Mouse (Mus musculus) CH12.LX (cell line): ENCODE measurements around the gene Cep41. TPM values are rescaled to one million over a fixed set of nuclear protein-coding genes. Genes with fewer than 3 reads are reported as not detected.

ENCODE experiments used
- DNase-seq: peaks from one replicate; pipeline ENCODE4 v3.0.0-alpha.2; 2013; ENCODE audit errors: extremely low read depth
- H3K27ac ChIP-seq: 2 replicates; pipeline ENCODE4 v1.5.1; 2012; ENCODE audit warnings: low read depth, mild to moderate bottlenecking, control low read depth, moderate library complexity; ENCODE audit not compliant: insufficient read depth
- H3K27me3 ChIP-seq: replicated peaks from 2 replicates; pipeline ENCODE3; 2012; ENCODE audit warnings: inconsistent platforms
- H3K36me3 ChIP-seq, 2 experiments: replicated peaks in 1 of 2; 2 replicates each; pipeline versions ENCODE3 to v1.6.1; 2012; ENCODE audit warnings: inconsistent platforms in 1 of 2, low read length in 1 of 2, mild to moderate bottlenecking in 1 of 2, mixed read lengths in 1 of 2, moderate library complexity in 1 of 2; ENCODE audit not compliant: control insufficient read depth in 1 of 2, insufficient read depth in 1 of 2
- H3K4me1 ChIP-seq, 2 experiments: 2 replicates each; pipeline ENCODE4 v1.6.1; 2012; ENCODE audit warnings: inconsistent platforms in 1 of 2, moderate library complexity in 1 of 2; ENCODE audit not compliant: insufficient read depth in 2 of 2, control insufficient read depth in 1 of 2
- H3K4me2 ChIP-seq: 2 replicates; pipeline ENCODE4 v1.6.1; 2012; ENCODE audit warnings: low read depth, mild to moderate bottlenecking, control low read depth; ENCODE audit not compliant: poor library complexity, insufficient read depth, severe bottlenecking
- H3K4me3 ChIP-seq, 3 experiments: fragments of 150-350 bp in 1 of 3; sonication (generic) in 1 of 3; replicated peaks in 1 of 3; 2 replicates each; pipeline versions ENCODE3 to v1.5.1; 2011 to 2012; ENCODE audit warnings: low read depth in 2 of 3, low read length in 2 of 3, mild to moderate bottlenecking in 2 of 3, moderate library complexity in 2 of 3, control low read depth in 1 of 3, improper control_type of control experiment in 1 of 3, inconsistent platforms in 1 of 3, mixed read lengths in 1 of 3; ENCODE audit not compliant: poor library complexity in 1 of 3
- H3K79me2 ChIP-seq: replicated peaks from 2 replicates; pipeline ENCODE4 v1.6.1; 2012; ENCODE audit warnings: mild to moderate bottlenecking, moderate library complexity; ENCODE audit not compliant: control insufficient read depth, poor library complexity, insufficient read depth, severe bottlenecking; ENCODE audit errors: extremely low read depth
- H3K9ac ChIP-seq: 2 replicates; pipeline ENCODE4 v1.6.1; 2012; ENCODE audit warnings: low read depth, mild to moderate bottlenecking, control low read depth, moderate library complexity; ENCODE audit not compliant: insufficient read depth
- H3K9me3 ChIP-seq: replicated peaks from 2 replicates; pipeline ENCODE3; 2012; ENCODE audit warnings: low read length, inconsistent platforms, mixed read lengths
- BHLHE40 ChIP-seq: IDR thresholded peaks from 2 replicates; pipeline ENCODE4 v1.6.1; 2011; ENCODE audit warnings: mild to moderate bottlenecking, low read depth, low read length, improper control_type of control experiment
- CHD1 ChIP-seq: IDR thresholded peaks from 2 replicates; pipeline ENCODE4 v1.6.1; 2012; ENCODE audit warnings: low read depth, low read length, improper control_type of control experiment, inconsistent platforms
- CHD2 ChIP-seq: IDR thresholded peaks from 2 replicates; pipeline ENCODE4 v1.6.1; 2011; ENCODE audit warnings: low read length, improper control_type of control experiment
- E2F4 ChIP-seq: IDR thresholded peaks from 2 replicates; pipeline ENCODE4 v1.6.1; 2011; ENCODE audit warnings: low read depth, low read length, improper control_type of control experiment; ENCODE audit not compliant: insufficient replicate concordance
- EP300 ChIP-seq: IDR thresholded peaks from 2 replicates; pipeline ENCODE4 v1.6.1; 2011; ENCODE audit warnings: low read length, improper control_type of control experiment
- GABPA ChIP-seq: IDR thresholded peaks from 2 replicates; pipeline ENCODE4 v1.6.1; 2012; ENCODE audit warnings: low read depth, low read length, improper control_type of control experiment, inconsistent platforms; ENCODE audit not compliant: insufficient replicate concordance
- HCFC1 ChIP-seq: IDR thresholded peaks from 2 replicates; pipeline ENCODE4 v1.6.1; 2012; ENCODE audit warnings: low read depth, mild to moderate bottlenecking, inconsistent platforms, low read length, improper control_type of control experiment
- JUND ChIP-seq: conservative IDR thresholded peaks from 2 replicates; pipeline ENCODE4 v1.6.1; 2011; ENCODE audit warnings: low read depth, low read length, improper control_type of control experiment
- MAX ChIP-seq: IDR thresholded peaks from 2 replicates; pipeline ENCODE4 v1.6.1; 2011; ENCODE audit warnings: low read length, improper control_type of control experiment
- MEF2A ChIP-seq: IDR thresholded peaks from 2 replicates; pipeline ENCODE4 v1.6.1; 2014; ENCODE audit warnings: low read depth, mild to moderate bottlenecking, inconsistent platforms, low read length, improper control_type of control experiment, borderline replicate concordance
- MXI1 ChIP-seq: IDR thresholded peaks from 2 replicates; pipeline ENCODE4 v1.6.1; 2011; ENCODE audit warnings: mild to moderate bottlenecking, low read depth, low read length, improper control_type of control experiment
- MYC ChIP-seq: IDR thresholded peaks from 2 replicates; pipeline ENCODE4 v1.6.1; 2011; ENCODE audit warnings: low read depth, mild to moderate bottlenecking, improper control_type of control experiment, low read length
- NRF1 ChIP-seq: IDR thresholded peaks from 2 replicates; pipeline ENCODE4 v1.6.1; 2014; ENCODE audit warnings: low read depth, mild to moderate bottlenecking, inconsistent platforms, low read length, improper control_type of control experiment, moderate library complexity
- PAX5 ChIP-seq: IDR thresholded peaks from 2 replicates; pipeline ENCODE4 v1.6.1; 2012; ENCODE audit warnings: low read length, inconsistent platforms, mixed read lengths
- TBP ChIP-seq: conservative IDR thresholded peaks from 2 replicates; pipeline ENCODE4 v1.6.1; 2011; ENCODE audit warnings: low read depth, low read length, improper control_type of control experiment
- UBTF ChIP-seq: IDR thresholded peaks from 2 replicates; pipeline ENCODE4 v1.6.1; 2012; ENCODE audit warnings: low read depth, mild to moderate bottlenecking, inconsistent platforms, low read length, improper control_type of control experiment, moderate library complexity
- USF1 ChIP-seq: IDR thresholded peaks from 2 replicates; pipeline ENCODE4 v1.6.1; 2014; ENCODE audit warnings: low read depth, mild to moderate bottlenecking, inconsistent platforms, low read length, improper control_type of control experiment
- ZC3H11A ChIP-seq: IDR thresholded peaks from 2 replicates; pipeline ENCODE4 v1.6.1; 2012; ENCODE audit warnings: low read depth, mild to moderate bottlenecking, inconsistent platforms, low read length, improper control_type of control experiment
- ZKSCAN1 ChIP-seq: IDR thresholded peaks from 2 replicates; pipeline ENCODE4 v1.6.1; 2012; ENCODE audit warnings: low read depth, inconsistent platforms, low read length, improper control_type of control experiment, borderline replicate concordance
- ZMIZ1 ChIP-seq: IDR thresholded peaks from 2 replicates; pipeline ENCODE4 v1.6.1; 2012; ENCODE audit warnings: low read depth, mild to moderate bottlenecking, inconsistent platforms, low read length, improper control_type of control experiment
- ZNF384 ChIP-seq: IDR thresholded peaks from 2 replicates; pipeline ENCODE4 v1.6.1; 2012; ENCODE audit warnings: low read depth, low read length, improper control_type of control experiment, inconsistent platforms
- dilution Hi-C: fragments of 300-500 bp; cut with MboI; formaldehyde crosslinking; loops from 2 replicates; pipeline ENCODE4 v1.14.3; 2020; ENCODE audit warnings: low sequenced_read_pairs; ENCODE audit not compliant: extremely low pct_unique_long_range_greater_than_20kb, extremely low pct_ligation_motif_present
- in situ Hi-C: fragments of 300-500 bp; cut with MboI; formaldehyde crosslinking; loops from 3 replicates; pipeline ENCODE4 v1.14.3; 2019; ENCODE audit warnings: low sequenced_read_pairs, low pct_ligation_motif_present, low pct_unique_long_range_greater_than_20kb, mixed read lengths
- polyA plus RNA-seq: library from polyadenylated mRNA; unstranded; fragments of >175 nt; gene quantifications from 2 replicates; pipeline ENCODE4 v1.2.1, GENCODE M21; 2012; ENCODE audit warnings: low read depth; ENCODE audit not compliant: insufficient read length
- total RNA-seq, 2 experiments: library from RNA; depleted of rRNA; stranded (reverse); fragments of 300-350 nt in 1 of 2; fragments of >200 nt in 1 of 2; gene quantifications; 2 replicates each; pipeline ENCODE4 v1.2.3; 2012 to 2014

Cep41 gene
- total and polyA plus RNA-seq, 3 experiments, result 4.2 to 11.4 (median 8.7) TPM

DNA sequence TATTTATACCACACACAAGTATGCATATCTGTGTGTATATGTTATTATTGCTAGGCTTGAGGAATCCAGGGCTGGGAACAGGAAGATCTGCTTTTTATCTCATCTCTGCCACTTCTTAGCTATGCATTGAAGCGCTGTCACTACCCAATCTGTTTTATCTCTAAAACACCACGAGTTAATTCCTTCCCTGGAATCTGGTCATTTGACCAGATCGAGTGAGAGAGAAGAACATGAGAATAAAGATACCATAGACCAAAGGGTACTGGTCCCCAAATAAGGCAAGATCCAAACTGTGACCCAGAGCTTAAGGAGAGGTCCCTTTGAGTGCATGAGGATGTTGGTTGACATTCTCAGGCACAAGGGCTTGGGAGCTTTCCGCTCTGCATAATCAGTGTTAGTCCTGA, 71.6 kb downstream of the Cep41 start:
- in situ Hi-C loops (no loop called here), dilution Hi-C loops (no loop called here)
- H3K27me3 ChIP-seq, result no peaks in the 10 kb centered on the region
- no peak for DNase-seq
- no peaks in the 10 kb centered on the region for H3K79me2 ChIP-seq
- H3K4me3 ChIP-seq, result no peak overlapping the region
- H3K36me3 ChIP-seq, result no peaks in the 10 kb centered on the region
- TF ChIP-seq E2F4 (no peak), EP300 (no peak), MXI1 (no peak), ZC3H11A (no peak), CHD1 (no peak), CHD2 (no peak), PAX5 (no peak), MAX (no peak), ZKSCAN1 (no peak), HCFC1 (no peak), MEF2A (no peak), USF1 (no peak), ZNF384 (no peak), UBTF (no peak), JUND (no peak), MYC (no peak)
- H3K9me3 ChIP-seq, result no peaks in the 10 kb centered on the region
- H3K4me2 ChIP-seq, result no peak overlapping the region
- peaks cover 0 to 8% of the 10 kb centered on the region in 2 experiments; a peak in 2 of 4 replicates for H3K4me1 ChIP-seq
- H3K9ac ChIP-seq, result no peak overlapping the region
- H3K27ac ChIP-seq, result no peak overlapping the region

DNA sequence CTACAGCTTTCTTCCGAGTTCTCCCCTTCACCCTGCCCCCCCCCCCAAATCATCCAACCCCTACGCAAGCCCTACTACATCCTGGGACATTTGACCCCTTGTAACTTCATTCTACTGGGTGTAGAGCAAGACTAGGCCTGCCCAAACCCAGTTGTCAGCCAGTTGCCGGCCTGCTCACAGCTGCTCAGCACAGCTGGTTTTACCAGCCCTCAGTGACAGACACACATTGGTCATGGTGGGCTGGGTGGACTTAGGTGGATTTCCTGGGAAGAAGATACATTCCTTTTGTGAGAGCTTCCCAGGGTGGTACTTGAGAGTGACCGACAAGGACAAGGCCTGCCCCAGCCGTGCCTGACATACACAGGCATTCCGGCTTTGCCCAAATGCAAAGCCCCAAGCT, 72.6 kb downstream of the Cep41 start:
- Histone ChIP-seq H3K36me3 (no peaks in the 10 kb centered on the region), H3K27ac (no peak overlapping the region), H3K9ac (no peak overlapping the region), H3K4me2 (no peak overlapping the region), H3K9me3 (no peaks in the 10 kb centered on the region), H3K4me1 (peaks cover 3% of the 10 kb centered on the region in 2 experiments; a peak in 2 of 4 replicates), H3K27me3 (no peaks in the 10 kb centered on the region), H3K4me3 (no peak overlapping the region), H3K79me2 (no peaks in the 10 kb centered on the region)
- no peak for DNase-seq
- dilution Hi-C loops, result no loop called here
- in situ Hi-C loops, result no loop called here
- TF ChIP-seq ZMIZ1, result no peak
- no peak for TF ChIP-seq PAX5
- no peak for TF ChIP-seq ZNF384
- no peak for TF ChIP-seq NRF1
- TF ChIP-seq MXI1, result no peak
- no peak for TF ChIP-seq GABPA
- TF ChIP-seq TBP, result no peak
- TF ChIP-seq BHLHE40, result no peak
- no peak for TF ChIP-seq UBTF
- TF ChIP-seq CHD2, result no peak
